Mouse (Mus musculus) midbrain, embryonic 16.5 days (tissue): Measurements from ENCODE around the gene Nsrp1. TPM values are rescaled to one million over a fixed set of nuclear protein-coding genes. Genes with fewer than 3 reads are reported as not detected.

ENCODE experiments used
- ATAC-seq: fragments of 200-750 bp; cut with Nextera tagmentation; 2 replicates; pipeline ENCODE4 v1.8.0; 2017; ENCODE audit warnings: moderate TSS enrichment
- H3K27ac ChIP-seq: fragments of 300-500 bp; sonication (generic); 2 replicates; pipeline ENCODE4 v1.5.1; 2014; ENCODE audit warnings: mild to moderate bottlenecking, low read length, mixed read lengths
- H3K27me3 ChIP-seq: fragments of 300-500 bp; sonication (generic); 2 replicates; pipeline ENCODE4 v1.6.1; 2014; ENCODE audit warnings: low read depth, low read length, mixed read lengths; ENCODE audit not compliant: control insufficient read depth, insufficient read depth
- H3K36me3 ChIP-seq: fragments of 300-500 bp; sonication (generic); 2 replicates; pipeline ENCODE4 v1.6.1; 2014; ENCODE audit warnings: mild to moderate bottlenecking, low read length, moderate library complexity, mixed read lengths; ENCODE audit not compliant: control insufficient read depth, insufficient read depth
- H3K4me1 ChIP-seq: fragments of 300-500 bp; sonication (generic); 2 replicates; pipeline ENCODE4 v1.6.1; 2014; ENCODE audit warnings: mild to moderate bottlenecking, low read length, mixed read lengths; ENCODE audit not compliant: control insufficient read depth, insufficient read depth
- H3K4me2 ChIP-seq: fragments of 300-500 bp; sonication (generic); 2 replicates; pipeline ENCODE4 v1.6.1; 2014; ENCODE audit warnings: mild to moderate bottlenecking, low read length, mixed read lengths
- H3K4me3 ChIP-seq: fragments of 300-500 bp; sonication (generic); 2 replicates; pipeline ENCODE4 v1.5.1; 2014; ENCODE audit warnings: low read depth, mild to moderate bottlenecking, low read length, moderate library complexity, mixed read lengths
- H3K9ac ChIP-seq: fragments of 300-500 bp; sonication (generic); 2 replicates; pipeline ENCODE4 v1.6.1; 2014; ENCODE audit warnings: low read depth, low read length, mixed read lengths
- H3K9me3 ChIP-seq: fragments of 300-500 bp; sonication (generic); replicated peaks from 2 replicates; pipeline ENCODE4 v1.6.1; 2014; ENCODE audit warnings: mild to moderate bottlenecking, low read length, mixed read lengths; ENCODE audit not compliant: control insufficient read depth, poor library complexity, severe bottlenecking
- WGBS: fragments of 180-500 bp; shearing (Covaris S2); extraction: QIAGEN DNeasy Blood & Tissue Kit; methylation state at CpG from one replicate; pipeline ENCODE4 v1.1.7; 2014; 5-methylcytosine and 5-hydroxymethylcytosine counted together
- polyA plus RNA-seq: library from polyadenylated mRNA; unstranded; fragments of >200 nt; fragmentation: Nextera tagmentation; extraction: Ambion mirVana; gene quantifications from 2 replicates; pipeline ENCODE4 v1.2.1, GENCODE M21; 2015

The Nsrp1 gene
- polyA plus RNA-seq, 1 experiment from 2014 or later: 48.8 TPM

DNA sequence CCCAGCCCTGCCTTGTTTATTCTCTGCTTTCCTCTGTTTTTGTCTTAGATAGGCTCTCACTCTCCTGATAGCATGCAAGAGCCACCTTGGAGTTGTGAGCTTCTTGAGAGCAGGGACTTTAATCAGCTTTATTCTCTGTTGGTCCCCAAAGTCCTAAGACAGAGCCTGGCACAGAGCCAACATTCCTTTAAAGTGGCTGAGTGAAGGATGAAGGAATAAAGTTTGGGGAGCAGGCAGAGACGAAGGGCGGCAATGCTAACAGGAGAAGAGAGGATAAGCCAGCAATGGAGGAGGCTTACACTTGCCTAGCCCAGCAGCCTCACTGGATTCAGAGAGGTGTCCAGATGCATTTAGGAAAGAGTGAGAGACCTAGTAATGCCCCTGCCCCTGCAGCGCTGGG lies 18.3 kb upstream of the Nsrp1 start:
- H3K27me3 ChIP-seq: peaks cover 2% of the 10 kb centered on the region; the same call in 1 of the 2 replicates
- peaks cover 4% of the 10 kb centered on the region; the same call in 1 of the 2 replicates for H3K4me1 ChIP-seq
- H3K27ac ChIP-seq: no peak overlapping the region
- no peak for ATAC-seq
- 65% methylated on average over 3 of the region's 3 CpGs for WGBS
- H3K9me3 ChIP-seq: no peaks in the 10 kb centered on the region
- H3K4me2 ChIP-seq: no peak overlapping the region
- H3K9ac ChIP-seq: no peak overlapping the region
- no peaks in the 10 kb centered on the region for H3K36me3 ChIP-seq
- no peak overlapping the region for H3K4me3 ChIP-seq

DNA sequence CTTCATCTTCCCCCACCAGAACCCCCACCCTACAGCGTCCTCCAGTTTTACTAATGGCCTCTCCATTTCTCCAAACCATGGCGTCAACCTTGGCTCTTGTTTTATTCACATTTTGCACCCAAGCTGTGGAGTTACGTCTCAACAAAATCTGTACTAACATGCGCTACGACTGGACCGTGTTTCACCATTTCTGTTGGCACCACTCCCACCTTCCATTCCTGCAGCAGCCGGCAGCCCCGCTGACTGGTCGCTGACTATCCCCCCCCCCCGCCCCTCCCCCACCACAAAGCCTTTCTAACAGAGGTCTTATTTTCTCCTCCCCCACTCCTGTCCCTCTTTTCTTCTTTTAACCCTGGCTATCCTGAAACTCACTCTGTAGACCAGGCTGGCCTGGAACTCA lies 17.0 kb upstream of the Nsrp1 start:
- Histone ChIP-seq H3K4me1 (peaks cover under 1% of the 10 kb centered on the region; the same call in 1 of the 2 replicates), H3K27ac (no peak overlapping the region)
- WGBS: 63% methylated on average over 9 of the region's 10 CpGs

DNA sequence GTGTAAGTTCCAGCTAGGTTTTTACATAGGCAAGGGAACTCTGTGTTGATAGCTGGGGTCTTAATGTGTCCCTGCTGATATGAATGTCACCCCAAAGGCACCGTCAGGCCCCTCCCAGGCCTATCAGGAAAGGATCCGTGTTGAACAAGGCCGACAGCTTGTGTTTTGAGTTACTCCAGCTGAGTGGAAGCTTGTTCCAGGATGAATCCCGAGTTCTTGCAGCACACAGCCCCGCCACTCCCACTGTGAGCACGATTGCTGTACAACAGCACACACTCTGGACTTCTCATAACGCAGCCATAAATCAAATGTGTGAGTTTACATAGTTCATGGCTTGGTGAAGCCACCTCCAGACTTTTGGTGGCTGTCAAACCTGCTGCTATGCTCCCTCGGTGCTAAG lies 15.9 kb upstream of the Nsrp1 start:
- Histone ChIP-seq H3K4me1 (no peaks in the 10 kb centered on the region), H3K9me3 (no peaks in the 10 kb centered on the region), H3K36me3 (no peaks in the 10 kb centered on the region), H3K27me3 (no peaks in the 10 kb centered on the region), H3K4me3 (no peak overlapping the region), H3K4me2 (no peak overlapping the region), H3K27ac (no peak overlapping the region), H3K9ac (no peak overlapping the region)
- WGBS: 79% methylated on average over 8 of the region's 8 CpGs
- ATAC-seq: no peak

More for the DNA sequence above, 17.0 kb upstream of the Nsrp1 start:
- Histone ChIP-seq H3K27me3 (peaks cover 2% of the 10 kb centered on the region; the same call in 1 of the 2 replicates), H3K9ac (no peak overlapping the region), H3K4me2 (no peak overlapping the region), H3K36me3 (no peaks in the 10 kb centered on the region), H3K4me3 (no peak overlapping the region), H3K9me3 (no peaks in the 10 kb centered on the region)
- no peak for ATAC-seq

- ATAC-seq: no peak
- no peak overlapping the region for H3K9ac ChIP-seq
- H3K27ac ChIP-seq: no peak overlapping the region
- no peaks in the 10 kb centered on the region for H3K27me3 ChIP-seq
- no peaks in the 10 kb centered on the region for H3K4me1 ChIP-seq
- H3K9me3 ChIP-seq: no peaks in the 10 kb centered on the region
- H3K4me2 ChIP-seq: peak overlapping the region; percentile 51
- H3K4me3 ChIP-seq: no peak overlapping the region; the same call in 1 of the 2 replicates
- WGBS: 1% methylated on average over 11 of the region's 11 CpGs
- H3K36me3 ChIP-seq: no peaks in the 10 kb centered on the region
These were observed 15.0 kb upstream of the Nsrp1 start for GRCm38 (mm10) chr11:77093208-77093607.

- ATAC-seq: no peak
- no peak overlapping the region for H3K4me3 ChIP-seq
- H3K27ac ChIP-seq: no peak overlapping the region
- WGBS: 82% methylated on average over 2 of the region's 2 CpGs
- H3K9me3 ChIP-seq: no peaks in the 10 kb centered on the region
- no peak overlapping the region for H3K4me2 ChIP-seq
- H3K9ac ChIP-seq: no peak overlapping the region
- H3K27me3 ChIP-seq: no peaks in the 10 kb centered on the region; the same call in 1 of the 2 replicates
- no peaks in the 10 kb centered on the region for H3K36me3 ChIP-seq
- no peaks in the 10 kb centered on the region for H3K4me1 ChIP-seq
These were observed 10.9 kb upstream of the Nsrp1 start for GRCm38 (mm10) chr11:77089162-77089561.

DNA sequence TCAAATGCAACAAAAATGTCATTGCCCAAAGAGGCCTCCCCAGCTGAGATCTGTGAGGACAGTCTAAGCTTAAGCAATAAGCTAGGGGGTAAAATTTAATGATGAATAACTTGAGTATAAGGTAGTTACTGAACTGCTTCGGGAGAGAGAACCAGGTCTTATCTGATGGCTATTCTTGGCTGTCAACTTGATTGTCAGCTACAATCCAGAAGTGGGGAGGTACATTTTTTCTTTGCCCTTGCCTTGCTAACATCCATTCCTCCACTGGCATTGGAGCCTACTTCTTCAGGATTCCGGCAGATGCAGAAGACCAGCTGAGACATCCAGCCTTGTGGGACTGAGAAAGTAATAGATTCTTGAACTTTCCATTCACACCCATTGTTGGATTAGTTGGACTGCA lies 8.8 kb upstream of the Nsrp1 start:
- WGBS: 84% methylated on average over 2 of the region's 2 CpGs
- H3K4me3 ChIP-seq: no peak overlapping the region
- no peaks in the 10 kb centered on the region for H3K36me3 ChIP-seq
- H3K4me1 ChIP-seq: no peaks in the 10 kb centered on the region
- no peak for ATAC-seq
- H3K27ac ChIP-seq: no peak overlapping the region
- no peaks in the 10 kb centered on the region for H3K9me3 ChIP-seq
- no peak overlapping the region for H3K9ac ChIP-seq
- H3K4me2 ChIP-seq: no peak overlapping the region
- H3K27me3 ChIP-seq: no peaks in the 10 kb centered on the region; the same call in none of the 2 replicates

DNA sequence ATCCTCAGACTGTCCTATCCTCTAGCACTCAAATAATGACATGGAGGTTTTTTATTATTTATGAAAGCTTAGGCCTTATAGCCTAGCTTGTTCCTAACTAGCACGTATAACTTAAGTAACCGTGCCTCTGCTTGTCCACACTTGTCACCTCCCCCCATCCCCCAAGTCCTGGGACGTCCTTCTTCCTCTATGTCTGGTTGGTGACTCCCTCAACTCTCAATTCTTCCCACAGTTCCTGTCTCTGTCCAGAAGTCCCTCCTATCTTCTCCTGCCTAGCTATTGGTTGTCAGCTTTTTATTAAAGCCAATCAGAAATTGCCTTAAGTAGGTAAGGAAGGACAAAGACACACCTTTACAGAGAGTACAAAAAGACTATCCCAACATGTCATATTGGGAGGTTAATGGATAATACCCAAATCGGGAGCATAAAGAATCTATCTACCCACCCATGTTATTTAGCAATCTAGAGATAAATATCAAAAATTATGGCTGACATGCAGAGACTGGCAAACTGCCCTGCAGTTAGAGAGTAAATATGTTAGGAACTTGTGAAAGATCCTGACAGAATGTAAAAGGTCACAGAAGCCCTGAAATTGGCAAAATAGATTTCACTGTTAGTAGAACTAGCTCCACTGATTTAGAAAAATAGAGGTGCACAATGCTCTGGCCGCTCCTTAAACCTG lies 5.9 kb upstream of the Nsrp1 start:
- H3K27ac ChIP-seq: no peak overlapping the region
- H3K9ac ChIP-seq: no peak overlapping the region
- H3K27me3 ChIP-seq: peaks cover 5% of the 10 kb centered on the region
- no peaks in the 10 kb centered on the region for H3K9me3 ChIP-seq
- no peak for ATAC-seq
- H3K4me3 ChIP-seq: no peak overlapping the region
- H3K36me3 ChIP-seq: no peaks in the 10 kb centered on the region
- no peak overlapping the region for H3K4me2 ChIP-seq
- no peaks in the 10 kb centered on the region for H3K4me1 ChIP-seq
- WGBS: 59% methylated on average over 5 of the region's 5 CpGs

DNA sequence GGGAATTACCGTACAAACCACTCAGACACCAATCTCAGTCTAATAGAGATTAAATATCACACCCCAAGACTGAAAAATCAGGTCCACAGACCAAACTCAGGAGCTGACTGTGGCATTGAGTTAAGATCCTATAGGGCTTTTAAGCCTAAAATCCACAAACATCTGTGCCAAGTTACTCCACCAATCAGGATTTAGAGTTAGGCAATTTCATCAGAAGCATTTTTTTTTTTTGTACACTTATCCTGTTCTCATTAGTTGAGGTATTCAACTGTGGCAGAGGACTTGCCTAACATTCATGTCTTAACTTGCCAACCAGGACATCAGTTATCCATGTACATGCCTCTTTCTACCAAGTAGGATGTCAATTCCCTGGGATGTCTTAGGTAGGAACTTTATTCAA lies 1.1 kb upstream of the Nsrp1 start:
- H3K27ac ChIP-seq: no peak overlapping the region
- H3K9me3 ChIP-seq: no peaks in the 10 kb centered on the region
- peaks cover 5% of the 10 kb centered on the region for H3K27me3 ChIP-seq
- 88% methylated on average over 1 of the region's 1 CpGs for WGBS
- H3K36me3 ChIP-seq: peaks cover 4% of the 10 kb centered on the region; the same call in 1 of the 2 replicates
- H3K4me1 ChIP-seq: peaks cover 7% of the 10 kb centered on the region
- no peak overlapping the region for H3K4me2 ChIP-seq
- no peak for ATAC-seq
- no peak overlapping the region for H3K4me3 ChIP-seq
- H3K9ac ChIP-seq: no peak overlapping the region

DNA sequence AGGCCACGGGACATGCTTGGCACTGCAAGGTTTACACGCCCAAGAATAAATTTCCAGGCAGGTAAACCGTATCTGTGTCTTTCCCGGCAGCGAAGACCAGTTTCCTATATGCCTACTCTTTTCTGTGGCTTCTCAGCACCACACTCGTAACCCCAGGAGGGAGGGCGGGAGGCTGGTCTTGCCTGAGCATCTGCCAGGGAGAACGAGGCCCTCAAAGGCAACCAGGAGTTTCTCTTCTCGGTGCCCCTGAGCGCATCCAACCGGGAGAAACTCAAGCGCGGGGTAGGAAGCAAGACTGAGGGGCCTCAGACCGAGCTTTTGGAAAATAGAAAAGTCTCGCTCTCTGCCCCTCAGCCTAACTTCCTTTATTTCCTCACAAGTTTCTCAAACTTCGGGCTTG lies 443 bp downstream of the Nsrp1 start:
- no peaks in the 10 kb centered on the region for H3K9me3 ChIP-seq
- peaks cover 7% of the 10 kb centered on the region; the same call in 1 of the 2 replicates for H3K36me3 ChIP-seq
- peaks cover 7% of the 10 kb centered on the region for H3K4me1 ChIP-seq
- H3K27me3 ChIP-seq: peaks cover 5% of the 10 kb centered on the region
- H3K27ac ChIP-seq: peak overlapping the region; percentile 85
- peak overlapping the region; percentile 61 for H3K4me3 ChIP-seq
- H3K4me2 ChIP-seq: peak overlapping the region; percentile 96
- WGBS: 3% methylated on average over 16 of the region's 16 CpGs
- ATAC-seq: peak; percentile 50; the same call in 1 of the 2 replicates
- H3K9ac ChIP-seq: peak overlapping the region; percentile 78
